Mouse (Mus musculus) midbrain, embryonic 13.5 days (tissue): ENCODE data around the gene Trmt11. TPM values are rescaled to one million over a fixed set of nuclear protein-coding genes. Genes with fewer than 3 reads are reported as not detected.
"Not testable (repeated sequence)": the region's sequence is repeated elsewhere in the genome, so short reads cannot be mapped to it uniquely, and the experiment has no call there.

Experiments used
- ATAC-seq: fragments of 200-750 bp; cut with Nextera tagmentation; 2 replicates; pipeline ENCODE4 v1.8.0; 2017; ENCODE audit warnings: mild to moderate bottlenecking, moderate TSS enrichment, moderate library complexity
- H3K27ac ChIP-seq: fragments of 300-500 bp; sonication (generic); 2 replicates; pipeline ENCODE4 v1.5.1; 2015; ENCODE audit warnings: inconsistent platforms, mild to moderate bottlenecking, moderate library complexity
- H3K27me3 ChIP-seq: fragments of 300-500 bp; sonication (generic); 2 replicates; pipeline ENCODE4 v1.6.1; 2015; ENCODE audit warnings: mild to moderate bottlenecking, inconsistent platforms
- H3K36me3 ChIP-seq: fragments of 300-500 bp; sonication (generic); 2 replicates; pipeline ENCODE4 v1.6.1; 2015; ENCODE audit warnings: mild to moderate bottlenecking, inconsistent platforms
- H3K4me1 ChIP-seq: fragments of 300-500 bp; sonication (generic); replicated peaks from 2 replicates; pipeline ENCODE4 v1.6.1; 2015; ENCODE audit warnings: inconsistent platforms
- H3K4me2 ChIP-seq: fragments of 300-500 bp; sonication (generic); replicated peaks from 2 replicates; pipeline ENCODE4 v1.6.1; 2015; ENCODE audit warnings: moderate library complexity, mild to moderate bottlenecking, inconsistent platforms
- H3K4me3 ChIP-seq: fragments of 300-500 bp; sonication (generic); replicated peaks from 2 replicates; pipeline ENCODE4 v1.5.1; 2015; ENCODE audit warnings: mild to moderate bottlenecking, inconsistent platforms
- H3K9ac ChIP-seq: fragments of 300-500 bp; sonication (generic); replicated peaks from 2 replicates; pipeline ENCODE4 v1.6.1; 2015; ENCODE audit warnings: mild to moderate bottlenecking, inconsistent platforms
- H3K9me3 ChIP-seq: fragments of 300-500 bp; sonication (generic); 2 replicates; pipeline ENCODE4 v1.6.1; 2016; ENCODE audit warnings: mild to moderate bottlenecking, inconsistent platforms
- WGBS: fragments of 180-500 bp; shearing (Covaris S2); methylation state at CpG from one replicate; pipeline ENCODE4 v1.1.7; 2015; 5-methylcytosine and 5-hydroxymethylcytosine counted together
- polyA plus RNA-seq: library from polyadenylated mRNA; unstranded; fragments of >200 nt; fragmentation: Nextera tagmentation; extraction: Ambion mirVana; gene quantifications from 2 replicates; pipeline ENCODE4 v1.2.1, GENCODE M21; 2015

Gene Trmt11
- polyA plus RNA-seq: 24.0 and 28.5 TPM in 2 replicates

DNA sequence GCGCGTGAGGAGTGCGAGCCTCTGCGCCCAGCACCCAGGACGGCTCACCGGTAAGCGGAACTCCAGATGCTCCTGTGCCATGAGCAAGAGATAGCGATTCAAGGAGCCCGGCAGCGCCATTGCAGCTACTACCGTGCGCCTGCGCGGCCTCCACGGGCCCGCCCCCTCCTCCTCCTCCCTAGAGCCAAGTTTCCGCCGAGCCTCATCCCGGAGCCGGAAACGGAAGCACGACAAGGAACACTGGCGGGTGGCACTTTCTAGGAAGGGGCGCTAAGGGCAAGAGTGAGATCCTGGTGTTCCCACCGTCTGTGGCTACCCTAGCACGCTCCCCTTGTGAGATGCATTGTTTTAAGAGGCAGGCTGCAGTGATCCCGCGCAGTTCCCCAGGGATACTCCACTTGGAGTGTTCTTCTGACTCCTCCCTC lies at the start of gene Trmt11:
Trmt11 (minus strand) TSS at position 208 of the 425 bp plus-strand sequence.
- under 1% methylated on average over 28 of the region's 28 CpGs for WGBS
- ATAC-seq: peak; percentile 98
- peak within 1 kb of the TSS; percentile 85 for H3K4me2 ChIP-seq
- peak within 1 kb of the TSS; percentile 84 for H3K4me3 ChIP-seq
- no peaks in the 10 kb centered on the region for H3K27me3 ChIP-seq
- H3K9me3 ChIP-seq: no peaks in the 10 kb centered on the region
- peaks cover 19% of the 10 kb centered on the region for H3K4me1 ChIP-seq
- H3K36me3 ChIP-seq: peaks cover 14% of the 10 kb centered on the region
- peak within 1 kb of the TSS; percentile 85 for H3K9ac ChIP-seq
- H3K27ac ChIP-seq: peak within 1 kb of the TSS; percentile 88

DNA sequence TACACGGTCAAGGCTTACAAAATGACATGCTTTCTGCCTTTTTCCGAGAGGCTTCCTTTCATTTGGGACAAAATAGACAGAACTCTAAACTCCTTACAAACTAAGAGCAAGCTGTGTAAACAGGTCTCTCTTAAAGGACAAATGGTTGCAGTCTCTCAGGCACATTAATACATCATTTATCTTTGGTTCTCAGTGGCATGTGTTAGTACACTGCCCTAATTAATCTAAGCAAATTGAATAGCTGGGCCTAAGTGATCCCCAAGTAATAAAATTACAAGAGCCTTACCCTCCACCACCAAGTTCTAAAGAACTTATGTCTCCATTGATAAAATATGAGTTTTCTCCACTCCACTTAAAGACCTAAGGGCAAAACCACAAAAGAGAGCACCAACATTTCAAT lies 47.1 kb upstream of the Trmt11 start:
- no peak overlapping the region for H3K4me3 ChIP-seq
- H3K9ac ChIP-seq: no peak overlapping the region
- no peak for ATAC-seq
- H3K4me2 ChIP-seq: no peak overlapping the region
- H3K27ac ChIP-seq: no peak overlapping the region
- 61% methylated on average over 2 of the region's 2 CpGs for WGBS
- H3K36me3 ChIP-seq: peaks cover 14% of the 10 kb centered on the region
- no peaks in the 10 kb centered on the region for H3K27me3 ChIP-seq
- no peaks in the 10 kb centered on the region for H3K4me1 ChIP-seq
- H3K9me3 ChIP-seq: no peaks in the 10 kb centered on the region

DNA sequence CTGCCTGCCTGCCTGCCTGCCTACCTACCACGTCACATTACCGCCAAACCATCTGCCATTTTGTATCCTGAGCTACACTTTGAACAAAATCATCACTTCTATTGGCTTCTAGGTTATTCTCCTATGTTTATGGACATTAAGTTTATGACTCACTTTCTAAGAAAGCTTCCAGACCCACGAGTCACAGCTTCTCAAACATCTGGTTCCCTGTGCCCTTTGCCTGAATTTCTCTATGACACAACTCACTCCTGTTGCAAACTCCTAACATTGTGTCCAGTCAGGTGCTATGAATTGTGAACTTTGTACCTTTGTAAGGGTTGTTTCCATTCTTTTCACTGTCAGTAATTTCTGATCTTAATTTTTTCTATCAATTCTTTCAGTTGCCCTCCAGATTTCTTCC lies 37.7 kb upstream of the Trmt11 start:
- WGBS: 79% methylated on average over 3 of the region's 3 CpGs
- Histone ChIP-seq H3K4me1 (no peaks in the 10 kb centered on the region), H3K9me3 (no peaks in the 10 kb centered on the region), H3K36me3 (no peaks in the 10 kb centered on the region), H3K4me2 (no peak overlapping the region), H3K4me3 (no peak overlapping the region), H3K27ac (no peak overlapping the region), H3K27me3 (no peaks in the 10 kb centered on the region), H3K9ac (no peak overlapping the region)
- no peak for ATAC-seq

DNA sequence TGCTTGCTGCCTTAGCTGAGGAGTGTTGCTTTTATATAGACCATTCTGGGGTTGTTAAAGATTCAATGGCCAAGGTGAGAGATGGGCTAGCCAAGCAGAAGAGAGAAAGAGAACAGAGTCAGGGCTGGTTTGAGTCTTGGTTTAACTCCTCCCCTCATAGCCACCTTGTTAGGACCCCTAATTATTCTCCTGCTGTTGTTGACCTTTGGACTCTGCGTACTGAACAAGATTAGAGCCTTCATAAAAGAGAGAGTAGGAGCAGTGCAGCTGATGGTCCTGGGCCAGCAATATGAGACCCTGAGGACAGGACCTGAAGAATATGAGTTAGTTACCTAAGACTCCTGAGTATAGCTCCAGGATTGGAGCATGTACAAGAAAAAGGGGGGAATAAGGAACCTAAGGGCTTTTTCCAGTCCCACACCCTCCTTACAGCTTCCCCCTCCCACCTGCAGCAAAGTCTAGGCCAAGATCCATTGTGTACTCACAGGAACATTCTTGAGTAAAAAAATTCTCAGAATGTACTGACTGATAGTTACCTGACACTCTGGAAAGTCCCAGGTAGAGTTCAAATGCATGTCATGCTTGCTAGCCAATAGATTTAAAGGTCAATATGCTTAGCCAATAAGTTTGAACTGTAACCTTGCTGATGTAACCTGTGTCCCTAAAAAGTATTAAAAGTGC lies 36.1 kb upstream of the Trmt11 start:
- not testable (repeated sequence) for H3K36me3 ChIP-seq, H3K4me2 ChIP-seq, H3K4me3 ChIP-seq, H3K4me1 ChIP-seq, H3K9ac ChIP-seq, H3K27me3 ChIP-seq, H3K27ac ChIP-seq, ATAC-seq, H3K9me3 ChIP-seq
- 89% methylated on average over 1 of the region's 1 CpGs for WGBS

DNA sequence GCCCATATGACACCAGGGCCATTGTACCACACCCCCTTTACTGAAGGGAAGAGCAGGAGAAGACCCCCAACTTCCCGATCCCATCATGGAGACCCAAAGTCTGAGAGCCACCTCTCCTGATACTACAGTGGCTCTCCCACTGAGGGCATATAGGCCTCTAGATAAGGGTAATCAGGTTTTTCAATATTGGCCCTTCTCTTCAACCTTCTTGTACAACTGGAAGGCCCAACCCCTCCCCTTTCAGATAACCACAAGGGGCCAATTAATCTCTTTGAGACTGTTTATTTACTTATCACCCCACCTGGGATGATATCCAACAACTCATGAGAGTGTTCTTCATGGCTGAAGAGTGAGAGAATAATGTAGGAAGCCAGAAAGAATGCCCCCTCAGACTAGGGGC lies 32.2 kb upstream of the Trmt11 start:
- Histone ChIP-seq H3K4me3 (no peak overlapping the region), H3K36me3 (no peaks in the 10 kb centered on the region), H3K4me1 (no peaks in the 10 kb centered on the region), H3K9me3 (no peaks in the 10 kb centered on the region), H3K27ac (no peak overlapping the region), H3K27me3 (no peaks in the 10 kb centered on the region), H3K4me2 (no peak overlapping the region), H3K9ac (no peak overlapping the region)
- no peak for ATAC-seq
- 100% methylated on average over 1 of the region's 1 CpGs for WGBS

DNA sequence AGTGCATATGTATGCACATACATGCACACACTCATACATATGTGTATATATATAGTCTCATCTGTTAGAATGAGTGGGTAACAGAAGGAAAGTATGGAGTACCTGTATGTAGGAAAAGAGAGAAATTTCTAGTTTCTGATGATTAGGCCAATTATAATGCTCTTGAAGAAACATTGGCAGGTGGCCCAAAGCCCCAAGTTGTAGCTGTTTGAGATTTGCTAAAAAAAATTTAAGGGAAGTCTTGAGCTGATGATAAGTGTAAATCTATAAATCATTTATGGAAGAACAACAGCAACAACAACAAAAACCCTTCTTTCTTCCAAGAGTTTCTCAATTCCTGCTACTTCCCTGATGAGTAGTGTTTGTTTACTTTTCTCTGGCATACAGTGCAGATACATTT lies 29.4 kb upstream of the Trmt11 start:
- ATAC-seq: no peak
- H3K4me1 ChIP-seq: no peaks in the 10 kb centered on the region
- no peak overlapping the region for H3K9ac ChIP-seq
- no peak overlapping the region for H3K27ac ChIP-seq
- no peaks in the 10 kb centered on the region for H3K36me3 ChIP-seq
- H3K4me3 ChIP-seq: no peak overlapping the region
- H3K27me3 ChIP-seq: no peaks in the 10 kb centered on the region
- no peak overlapping the region for H3K4me2 ChIP-seq
- no peaks in the 10 kb centered on the region for H3K9me3 ChIP-seq

DNA sequence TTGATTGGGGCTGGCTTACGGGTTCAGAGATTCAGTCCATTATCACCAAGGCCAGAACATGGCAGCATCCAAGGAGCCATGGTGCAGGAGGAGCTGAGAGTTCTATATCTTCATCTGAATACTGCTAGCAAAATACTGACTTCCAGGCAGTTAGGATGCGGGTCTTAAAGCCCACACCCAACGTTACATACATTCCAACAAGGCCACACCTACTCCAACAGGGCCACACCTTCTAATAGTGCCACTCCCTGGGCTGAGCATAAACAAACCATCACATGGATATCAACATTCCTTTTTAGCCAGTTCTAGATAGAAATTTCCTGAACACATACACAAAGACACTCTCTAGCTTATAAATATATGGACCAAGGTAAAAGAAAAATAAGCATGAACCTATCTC lies 29.0 kb upstream of the Trmt11 start, which contains the start of gene Hint3:
Hint3 (minus strand) TSS at position 120 of the 400 bp plus-strand sequence.
- no peak for ATAC-seq
- no peaks in the 10 kb centered on the region for H3K9me3 ChIP-seq
- H3K27ac ChIP-seq: no peak within 1 kb of the TSS
- H3K36me3 ChIP-seq: no peaks in the 10 kb centered on the region
- H3K9ac ChIP-seq: no peak within 1 kb of the TSS
- no peak within 1 kb of the TSS for H3K4me3 ChIP-seq
- H3K4me1 ChIP-seq: no peaks in the 10 kb centered on the region
- no peak within 1 kb of the TSS for H3K4me2 ChIP-seq
- H3K27me3 ChIP-seq: no peaks in the 10 kb centered on the region
- WGBS: 89% methylated on average over 3 of the region's 3 CpGs

DNA sequence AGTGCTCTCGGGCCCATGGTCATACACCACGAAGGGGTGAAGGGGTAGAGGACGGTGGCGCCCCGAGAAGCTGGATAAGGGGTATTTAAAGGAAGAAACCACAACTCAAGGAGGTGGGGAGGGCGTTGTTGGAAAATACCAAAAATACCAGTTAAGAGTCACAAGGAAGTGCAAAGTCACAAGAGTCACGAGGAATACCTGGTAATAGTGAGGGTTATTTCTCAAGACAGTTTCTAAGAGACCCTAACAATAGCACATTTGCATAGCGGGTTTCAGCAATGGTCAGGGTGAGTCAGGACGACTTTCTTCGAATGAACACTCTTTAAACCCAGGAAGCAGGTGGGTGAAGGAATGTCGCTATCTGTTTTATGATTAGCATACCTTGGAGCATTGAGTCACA lies 27.9 kb upstream of the Trmt11 start:
- H3K4me3 ChIP-seq, H3K27me3 ChIP-seq, ATAC-seq, H3K4me2 ChIP-seq, H3K4me1 ChIP-seq, H3K27ac ChIP-seq, H3K9me3 ChIP-seq, H3K9ac ChIP-seq, H3K36me3 ChIP-seq: not testable (repeated sequence)
- WGBS: 93% methylated on average over 11 of the region's 11 CpGs

DNA sequence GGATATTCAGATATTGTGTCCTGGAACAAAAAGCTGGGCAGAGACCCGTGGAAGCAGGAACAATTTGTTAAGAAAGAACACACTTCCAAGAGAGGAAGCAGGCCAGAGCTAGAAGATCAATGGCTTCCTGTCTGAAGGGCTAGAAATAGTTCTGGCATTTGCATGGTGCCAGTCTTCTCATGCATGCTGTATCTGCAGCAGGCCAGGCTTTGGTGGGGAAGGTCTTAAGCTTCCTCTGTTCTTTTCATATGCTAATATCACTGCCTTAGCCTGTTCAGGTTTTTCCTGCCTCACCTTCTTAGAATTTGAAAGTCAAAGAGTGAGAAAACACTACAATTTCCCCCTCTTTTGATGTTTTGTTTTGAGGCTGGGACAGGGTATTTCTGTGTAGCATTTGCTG lies 27.0 kb upstream of the Trmt11 start:
- H3K9ac ChIP-seq: no peak overlapping the region
- H3K36me3 ChIP-seq: no peaks in the 10 kb centered on the region
- 0 out of 2 replicates have a peak, but pooled peaks cover 4% of the 10 kb centered on the region for H3K4me1 ChIP-seq
- H3K27me3 ChIP-seq: no peaks in the 10 kb centered on the region
- H3K4me2 ChIP-seq: no peak overlapping the region
- no peak overlapping the region for H3K27ac ChIP-seq
- H3K9me3 ChIP-seq: no peaks in the 10 kb centered on the region
- WGBS: 27% methylated on average over 1 of the region's 1 CpGs
- H3K4me3 ChIP-seq: no peak overlapping the region
- ATAC-seq: no peak

DNA sequence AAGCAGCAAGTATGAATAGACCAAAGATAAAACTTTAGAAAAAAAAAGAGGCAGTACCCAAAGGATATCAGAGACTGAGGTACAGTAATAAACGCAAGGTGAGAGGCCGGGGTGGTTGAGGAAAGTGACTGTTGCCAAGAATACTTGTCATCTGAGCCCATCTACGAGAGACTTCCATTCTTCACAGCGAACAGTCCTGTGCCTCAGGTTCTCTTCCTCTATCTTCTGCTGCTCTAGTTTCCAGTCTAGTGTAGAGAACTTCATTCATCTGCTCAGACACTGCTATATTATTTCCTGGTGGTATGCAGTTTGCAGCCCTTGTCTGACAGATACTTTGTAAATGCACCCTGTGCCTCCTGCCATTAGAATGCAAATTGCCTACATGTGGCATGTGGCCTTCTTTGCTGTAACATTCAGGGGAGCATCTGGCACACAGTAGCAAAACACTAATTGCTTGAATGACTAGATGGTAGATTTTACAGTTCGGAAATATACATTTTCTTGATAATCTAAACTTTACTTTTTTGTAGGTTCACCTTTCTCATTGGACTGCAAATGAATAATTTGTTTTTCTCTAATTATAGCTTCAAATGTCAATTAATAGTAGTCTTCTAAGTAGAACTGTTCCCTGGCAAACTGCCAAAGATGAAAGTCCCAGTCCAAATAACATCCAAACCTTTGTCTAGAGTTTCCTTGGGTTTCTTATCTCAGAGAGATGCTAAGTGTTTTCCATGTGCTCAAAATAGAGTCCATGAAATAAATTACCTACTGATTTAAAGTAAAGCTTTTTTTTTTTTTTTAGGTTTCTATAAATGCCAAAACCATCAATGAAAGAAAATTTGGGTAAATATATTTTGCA lies 23.8 kb upstream of the Trmt11 start:
- 0 out of 2 replicates have a peak, but pooled peaks cover 4% of the 10 kb centered on the region for H3K4me1 ChIP-seq
- H3K9me3 ChIP-seq: no peaks in the 10 kb centered on the region
- H3K27me3 ChIP-seq: no peaks in the 10 kb centered on the region
- no peak overlapping the region for H3K27ac ChIP-seq
- no peak overlapping the region for H3K4me2 ChIP-seq
- H3K4me3 ChIP-seq: no peak overlapping the region
- H3K36me3 ChIP-seq: no peaks in the 10 kb centered on the region
- ATAC-seq: peak; percentile 72
- 75% methylated on average over 5 of the region's 5 CpGs for WGBS
- no peak overlapping the region for H3K9ac ChIP-seq

DNA sequence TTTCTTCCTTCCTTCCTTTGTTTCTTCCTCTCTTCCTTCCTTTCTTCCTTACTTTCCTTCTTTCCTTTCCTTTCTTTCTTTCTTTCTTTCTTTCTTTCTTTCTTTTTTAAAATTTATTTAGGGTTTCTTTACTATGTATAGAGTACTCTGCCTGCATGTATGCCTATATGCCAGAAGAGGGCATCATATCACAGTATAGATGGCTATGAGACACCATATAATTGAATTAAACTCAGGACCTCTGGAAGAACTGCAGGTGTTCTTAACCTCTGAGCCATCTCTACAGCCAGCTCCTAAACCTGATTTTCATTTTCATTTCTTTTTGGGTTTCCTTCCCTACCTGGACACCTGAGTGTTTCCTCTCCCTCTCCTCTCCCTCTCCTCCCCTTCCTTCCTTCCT lies 22.4 kb upstream of the Trmt11 start:
- Histone ChIP-seq H3K27ac (no peak overlapping the region), H3K4me3 (no peak overlapping the region), H3K36me3 (no peaks in the 10 kb centered on the region), H3K9me3 (no peaks in the 10 kb centered on the region), H3K9ac (no peak overlapping the region), H3K4me2 (no peak overlapping the region), H3K27me3 (no peaks in the 10 kb centered on the region), H3K4me1 (0 out of 2 replicates have a peak, but pooled peaks cover 6% of the 10 kb centered on the region)
- ATAC-seq: no peak

DNA sequence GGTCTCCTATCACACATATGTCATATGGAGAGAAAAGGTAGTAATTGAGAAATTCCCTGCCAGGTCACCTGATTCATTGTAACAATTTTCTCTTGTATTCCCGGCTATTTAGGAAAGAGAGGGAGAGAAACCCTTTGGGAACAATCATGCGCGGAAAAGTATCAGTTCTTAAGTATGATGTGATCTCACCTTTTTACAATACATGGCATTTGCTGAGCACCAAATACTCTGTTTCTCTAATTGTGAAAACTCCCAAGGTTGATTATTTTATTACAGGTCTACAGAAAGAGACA lies 18.3 kb upstream of the Trmt11 start:
- Histone ChIP-seq H3K4me3 (peak overlapping the region; percentile 64), H3K4me1 (peaks cover 11% of the 10 kb centered on the region), H3K4me2 (peak overlapping the region; percentile 73), H3K9ac (peak overlapping the region; percentile 77; the same call in 1 of the 2 replicates), H3K27ac (0 out of 2 replicates have a peak overlapping the region, but pooled peaks have one; percentile 91), H3K9me3 (no peaks in the 10 kb centered on the region), H3K36me3 (no peaks in the 10 kb centered on the region), H3K27me3 (no peaks in the 10 kb centered on the region)
- no peak for ATAC-seq
- 38% methylated on average over 3 of the region's 3 CpGs for WGBS
